Mouse (Mus musculus) limb, embryonic 14.5 days (tissue): ENCODE results near the gene Rab20. TPM values are rescaled to one million over a fixed set of nuclear protein-coding genes. Genes with fewer than 3 reads are reported as not detected.

Source experiments
- ATAC-seq: fragments of 200-750 bp; cut with Nextera tagmentation; 2 replicates; pipeline ENCODE4 v1.8.0; 2017; ENCODE audit warnings: low read depth, moderate number of reproducible peaks, moderate TSS enrichment; ENCODE audit not compliant: low FRiP score
- DNase-seq: peaks from one replicate; pipeline ENCODE4 v3.0.0-alpha.2; 2015; ENCODE audit warnings: low spot score
- H3K27ac ChIP-seq: fragments of 300-500 bp; sonication (generic); replicated peaks from 2 replicates; pipeline ENCODE4 v1.5.1; 2014; ENCODE audit warnings: low read depth, mild to moderate bottlenecking, low read length, moderate library complexity, mixed read lengths
- H3K27me3 ChIP-seq: fragments of 300-500 bp; sonication (generic); 2 replicates; pipeline ENCODE4 v1.6.1; 2014; ENCODE audit warnings: low read length, mixed read lengths; ENCODE audit not compliant: control insufficient read depth, insufficient read depth
- H3K36me3 ChIP-seq: fragments of 300-500 bp; sonication (generic); 2 replicates; pipeline ENCODE4 v1.6.1; 2014; ENCODE audit warnings: mild to moderate bottlenecking, low read length, moderate library complexity, mixed read lengths; ENCODE audit not compliant: control insufficient read depth, insufficient read depth
- H3K4me1 ChIP-seq: fragments of 300-500 bp; sonication (generic); 2 replicates; pipeline ENCODE4 v1.6.1; 2014; ENCODE audit warnings: antibody characterized with exemption, low read length, mixed read lengths; ENCODE audit not compliant: control insufficient read depth, insufficient read depth
- H3K4me2 ChIP-seq: fragments of 300-500 bp; sonication (generic); replicated peaks from 2 replicates; pipeline ENCODE4 v1.6.1; 2014; ENCODE audit warnings: low read depth, mild to moderate bottlenecking, low read length, moderate library complexity; ENCODE audit not compliant: severe bottlenecking
- H3K4me3 ChIP-seq: fragments of 300-500 bp; sonication (generic); replicated peaks from 2 replicates; pipeline ENCODE4 v1.5.1; 2014; ENCODE audit warnings: low read length
- H3K9ac ChIP-seq: fragments of 300-500 bp; sonication (generic); 2 replicates; pipeline ENCODE4 v1.6.1; 2014; ENCODE audit warnings: mild to moderate bottlenecking, low read depth, low read length, moderate library complexity; ENCODE audit not compliant: severe bottlenecking
- H3K9me3 ChIP-seq: fragments of 300-500 bp; sonication (generic); 2 replicates; pipeline ENCODE4 v1.6.1; 2016; ENCODE audit warnings: low read length; ENCODE audit not compliant: control insufficient read depth
- POLR2A ChIP-seq: fragments of 200-500 bp; IDR thresholded peaks from 2 replicates; pipeline ENCODE4 v1.8.0; 2012; ENCODE audit warnings: inconsistent platforms, mild to moderate bottlenecking, moderate library complexity, borderline replicate concordance; ENCODE audit not compliant: insufficient read depth, insufficient read length; ENCODE audit errors: extremely low read depth
- WGBS: fragments of 180-500 bp; shearing (Covaris S2); extraction: QIAGEN DNeasy Blood & Tissue Kit; methylation state at CpG from one replicate; pipeline ENCODE4 v1.1.7; 2014; 5-methylcytosine and 5-hydroxymethylcytosine counted together
- polyA plus RNA-seq, 2 experiments: library from polyadenylated mRNA; depleted of rRNA in 1 of 2; stranded (reverse) in 1 of 2; unstranded in 1 of 2; fragments of >200 nt; fragmentation: Nextera tagmentation in 1 of 2; extraction: Ambion mirVana in 1 of 2; gene quantifications; 2 replicates each; pipeline versions ENCODE4 v1.2.1 to v1.2.3; 2012 to 2014

Gene Rab20
- polyA plus RNA-seq, 2 experiments = 1.6 to 2.1 TPM

DNA sequence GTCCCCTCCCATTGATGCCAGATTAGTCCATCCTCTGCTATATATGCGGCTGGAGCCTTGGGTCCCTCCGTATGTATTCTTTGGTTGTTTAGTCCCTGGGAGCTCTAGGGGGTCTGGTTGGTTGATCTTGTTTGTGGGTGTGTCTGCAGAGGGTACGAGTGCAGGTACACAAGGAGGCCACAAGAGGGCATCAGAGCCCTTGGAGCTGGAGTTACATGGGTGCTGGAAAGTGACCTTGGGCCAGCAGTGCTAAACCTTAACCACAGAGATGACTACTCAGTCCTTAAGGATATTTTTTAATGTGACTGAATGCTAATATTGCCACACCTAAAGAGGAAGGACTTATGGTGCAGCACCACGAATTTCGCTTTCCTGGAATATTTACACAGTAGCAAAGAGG is 47.8 kb downstream of the Rab20 start:
- no peaks in the 10 kb centered on the region for H3K27me3 ChIP-seq
- H3K36me3 ChIP-seq = peaks cover 68% of the 10 kb centered on the region
- 67% methylated on average over 5 of the region's 5 CpGs for WGBS
- H3K9me3 ChIP-seq = no peaks in the 10 kb centered on the region
- no peaks in the 10 kb centered on the region for H3K4me1 ChIP-seq
- ATAC-seq (no peak), DNase-seq (no peak)
- no peak overlapping the region for H3K27ac ChIP-seq
- no peak overlapping the region for H3K4me2 ChIP-seq
- H3K9ac ChIP-seq = no peak overlapping the region
- TF ChIP-seq POLR2A = no peak
- H3K4me3 ChIP-seq = no peak overlapping the region

DNA sequence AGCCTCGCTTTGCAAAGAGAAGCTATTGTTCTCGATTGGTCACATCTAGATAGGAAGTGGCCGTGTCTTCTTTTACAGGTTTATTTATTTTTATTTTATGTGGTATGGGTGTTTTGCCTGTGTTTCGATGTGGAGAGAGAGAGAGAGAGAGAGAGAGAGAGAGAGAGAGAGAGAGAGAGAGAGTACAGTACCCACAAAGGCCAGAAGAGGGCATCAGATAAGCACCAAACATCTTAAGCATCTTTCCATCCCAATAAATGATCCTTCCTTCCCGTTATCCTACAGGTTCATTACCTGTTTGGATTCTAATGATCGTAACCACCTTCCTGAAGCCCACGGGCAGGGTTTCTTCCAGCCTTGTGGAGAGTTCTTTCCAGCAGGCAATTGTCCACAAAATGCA is 55.4 kb downstream of the Rab20 start:
- no peak overlapping the region for H3K4me2 ChIP-seq
- no peak for TF ChIP-seq POLR2A
- no peak overlapping the region for H3K9ac ChIP-seq
- 62% methylated on average over 7 of the region's 7 CpGs for WGBS
- no peaks in the 10 kb centered on the region for H3K27me3 ChIP-seq
- peaks cover 38% of the 10 kb centered on the region for H3K36me3 ChIP-seq
- DNase-seq (no peak), ATAC-seq (no peak)
- no peaks in the 10 kb centered on the region for H3K9me3 ChIP-seq
- H3K27ac ChIP-seq = no peak overlapping the region
- H3K4me1 ChIP-seq = no peaks in the 10 kb centered on the region
- no peak overlapping the region for H3K4me3 ChIP-seq

DNA sequence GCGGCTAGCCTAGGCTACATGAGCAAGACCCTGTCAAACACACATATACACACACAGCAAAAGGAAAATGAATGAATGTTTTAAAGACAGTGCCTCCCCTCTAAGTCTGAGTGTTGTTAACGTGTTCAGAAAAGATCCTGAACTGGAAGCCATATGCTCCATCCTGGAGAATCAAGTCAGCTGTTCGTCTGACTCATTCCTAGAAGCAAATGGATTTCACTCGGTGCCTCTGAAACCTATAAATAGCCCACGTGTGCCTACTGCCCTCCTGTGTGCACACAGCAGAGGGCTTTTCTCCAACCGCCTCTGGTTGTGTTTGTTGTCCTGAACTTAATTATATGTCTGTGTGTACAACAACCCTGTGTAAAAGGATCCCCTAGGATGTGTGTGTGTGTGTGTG is 56.5 kb downstream of the Rab20 start:
- WGBS = 71% methylated on average over 6 of the region's 6 CpGs
- Histone ChIP-seq H3K27ac (no peak overlapping the region), H3K4me1 (no peaks in the 10 kb centered on the region), H3K4me3 (no peak overlapping the region), H3K27me3 (no peaks in the 10 kb centered on the region), H3K9ac (no peak overlapping the region), H3K36me3 (peaks cover 29% of the 10 kb centered on the region), H3K4me2 (no peak overlapping the region), H3K9me3 (no peaks in the 10 kb centered on the region)
- TF ChIP-seq POLR2A = no peak
- ATAC-seq = no peak
- no peak for DNase-seq

DNA sequence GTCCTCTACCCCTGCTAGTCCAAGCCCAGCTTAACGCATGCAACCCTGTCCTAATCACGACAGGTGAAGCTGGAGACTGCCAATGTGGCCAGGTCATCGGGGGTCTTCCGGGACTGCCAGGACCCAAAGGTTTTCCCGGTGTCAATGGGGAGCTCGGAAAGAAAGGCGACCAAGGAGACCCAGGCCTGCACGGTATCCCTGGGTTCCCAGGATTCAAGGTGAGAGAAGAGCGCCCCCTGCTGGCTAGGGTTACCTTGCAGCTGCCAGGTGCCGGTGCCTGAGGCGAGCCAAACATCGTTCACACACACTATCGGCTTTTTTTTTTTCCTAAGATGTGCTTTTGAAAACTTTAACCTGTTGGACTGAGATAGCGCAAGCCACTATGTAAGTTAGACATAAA is 57.4 kb downstream of the Rab20 start:
- no peak for TF ChIP-seq POLR2A
- DNase-seq (peak; percentile 25), ATAC-seq (no peak)
- Histone ChIP-seq H3K4me3 (no peak overlapping the region), H3K27ac (no peak overlapping the region), H3K4me1 (no peaks in the 10 kb centered on the region), H3K27me3 (no peaks in the 10 kb centered on the region), H3K36me3 (peaks cover 25% of the 10 kb centered on the region), H3K9ac (no peak overlapping the region), H3K4me2 (no peak overlapping the region), H3K9me3 (no peaks in the 10 kb centered on the region)
- 55% methylated on average over 14 of the region's 14 CpGs for WGBS

DNA sequence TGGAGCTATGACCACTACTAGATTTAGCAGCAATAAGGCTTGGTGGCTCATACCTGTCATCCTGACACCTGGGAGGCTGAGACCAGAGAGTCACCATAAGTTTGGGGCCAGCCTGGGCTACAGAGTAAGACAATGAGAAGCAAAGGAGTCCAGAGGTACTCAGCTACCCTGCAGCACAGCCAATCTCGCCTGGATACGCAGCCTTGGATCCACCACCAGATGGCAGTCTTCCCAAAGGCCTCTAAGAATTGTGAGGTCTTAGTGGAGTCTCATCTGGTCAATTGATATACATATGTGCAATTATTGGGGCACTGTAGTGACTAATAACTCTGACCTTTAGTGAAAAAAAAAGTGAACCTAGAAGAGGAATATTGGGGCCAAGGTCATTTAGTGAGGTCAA is 58.9 kb downstream of the Rab20 start:
- peak; percentile 62 for DNase-seq
- ATAC-seq = peak; percentile 20; the same call in 1 of the 2 replicates
- no peak overlapping the region for H3K27ac ChIP-seq
- no peaks in the 10 kb centered on the region for H3K4me1 ChIP-seq
- H3K27me3 ChIP-seq = no peaks in the 10 kb centered on the region
- no peaks in the 10 kb centered on the region for H3K9me3 ChIP-seq
- no peak overlapping the region for H3K4me2 ChIP-seq
- peaks cover 16% of the 10 kb centered on the region for H3K36me3 ChIP-seq
- H3K9ac ChIP-seq = no peak overlapping the region
- H3K4me3 ChIP-seq = no peak overlapping the region
- 14% methylated on average over 2 of the region's 2 CpGs for WGBS
- TF ChIP-seq POLR2A = no peak

DNA sequence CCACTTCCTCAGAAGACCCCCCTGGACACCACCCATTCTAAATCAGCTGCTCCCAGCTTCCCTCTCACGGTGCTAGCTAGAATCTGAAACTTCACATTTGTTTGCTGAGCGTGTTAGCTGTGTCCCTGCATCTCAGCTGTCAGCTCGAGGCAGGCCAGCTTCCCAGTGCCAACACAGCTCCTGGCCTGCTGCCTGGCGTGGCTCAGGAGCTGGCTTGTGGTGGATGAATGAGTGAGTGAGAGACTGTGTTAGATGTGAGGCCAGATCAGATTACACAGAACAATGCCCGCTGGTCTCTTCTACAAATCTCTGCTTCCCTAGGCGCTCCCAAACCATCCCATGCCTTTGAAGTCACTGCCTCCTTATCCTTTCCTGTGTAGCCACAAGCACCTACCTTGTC is 59.3 kb downstream of the Rab20 start:
- TF ChIP-seq POLR2A = no peak
- no peak overlapping the region for H3K27ac ChIP-seq
- WGBS = 27% methylated on average over 6 of the region's 6 CpGs
- no peaks in the 10 kb centered on the region for H3K9me3 ChIP-seq
- no peaks in the 10 kb centered on the region for H3K4me1 ChIP-seq
- H3K4me2 ChIP-seq = no peak overlapping the region
- DNase-seq (peak; percentile 23), ATAC-seq (peak; percentile 64)
- H3K4me3 ChIP-seq = no peak overlapping the region
- no peaks in the 10 kb centered on the region for H3K27me3 ChIP-seq
- H3K36me3 ChIP-seq = peaks cover 16% of the 10 kb centered on the region
- no peak overlapping the region for H3K9ac ChIP-seq
